Mouse (Mus musculus) lung, embryonic 14.5 days (tissue): Measurements from ENCODE around the gene Tmem123. TPM values are rescaled to one million over a fixed set of nuclear protein-coding genes. Genes with fewer than 3 reads are reported as not detected.
A peak's percentile ranks its signal among the peaks of the same experiment; 100 is the strongest.

Experiments used
- ATAC-seq: fragments of 200-750 bp; cut with Nextera tagmentation; 2 replicates; pipeline ENCODE4 v1.8.0; 2017; ENCODE audit warnings: mild to moderate bottlenecking, moderate TSS enrichment, moderate library complexity; ENCODE audit not compliant: insufficient read depth
- DNase-seq: peaks from one replicate; pipeline ENCODE4 v3.0.0-alpha.2; 2015
- H3K27ac ChIP-seq: fragments of 300-500 bp; sonication (generic); 2 replicates; pipeline ENCODE4 v1.5.1; 2014; ENCODE audit warnings: low read depth, mild to moderate bottlenecking, moderate library complexity
- H3K27me3 ChIP-seq: fragments of 300-500 bp; sonication (generic); 2 replicates; pipeline ENCODE4 v1.6.1; 2014; ENCODE audit warnings: low read length, control low read depth; ENCODE audit not compliant: insufficient read depth
- H3K36me3 ChIP-seq: fragments of 300-500 bp; sonication (generic); 2 replicates; pipeline ENCODE4 v1.6.1; 2014; ENCODE audit warnings: control low read depth; ENCODE audit not compliant: insufficient read depth
- H3K4me1 ChIP-seq: fragments of 300-500 bp; sonication (generic); 2 replicates; pipeline ENCODE4 v1.6.1; 2014; ENCODE audit warnings: antibody characterized with exemption, control low read depth; ENCODE audit not compliant: insufficient read depth
- H3K4me2 ChIP-seq: fragments of 300-500 bp; sonication (generic); 2 replicates; pipeline ENCODE4 v1.6.1; 2014; ENCODE audit warnings: mild to moderate bottlenecking
- H3K4me3 ChIP-seq: fragments of 300-500 bp; sonication (generic); 2 replicates; pipeline ENCODE4 v1.5.1; 2014; ENCODE audit warnings: low read depth, low read length
- H3K9ac ChIP-seq: fragments of 300-500 bp; sonication (generic); 2 replicates; pipeline ENCODE4 v1.6.1; 2014
- H3K9me3 ChIP-seq: fragments of 300-500 bp; sonication (generic); 2 replicates; pipeline ENCODE4 v1.6.1; 2016; ENCODE audit warnings: low read depth, low read length, control low read depth
- CTCF ChIP-seq: IDR thresholded peaks from 2 replicates; pipeline ENCODE4 v1.5.1; 2016; ENCODE audit warnings: antibody characterized with exemption, low read depth
- WGBS: fragments of 180-500 bp; shearing (Covaris S2); extraction: QIAGEN DNeasy Blood & Tissue Kit; methylation state at CpG from one replicate; pipeline ENCODE4 v1.1.7; 2014; 5-methylcytosine and 5-hydroxymethylcytosine counted together
- microRNA-seq: library from miRNA; unstranded; fragments of <30 nt; microRNA quantifications from one replicate; pipeline ENCODE4, GENCODE M21; 2016; ENCODE audit warnings: borderline number of aligned reads
- polyA plus RNA-seq: library from polyadenylated mRNA; unstranded; fragments of >200 nt; fragmentation: Nextera tagmentation; extraction: Ambion mirVana; gene quantifications from 2 replicates; pipeline ENCODE4 v1.2.1, GENCODE M21; 2014

Tmem123 gene
- polyA plus RNA-seq, 1 experiment from 2014 or later: 145 TPM

GRCm38 (mm10) chr9:7836331-7836730, 72.5 kb downstream of the Tmem123 start:
- Histone ChIP-seq H3K27ac (peak overlapping the region; percentile 99), H3K4me2 (peak overlapping the region; percentile 83), H3K4me3 (peak overlapping the region; percentile 73), H3K9ac (peak overlapping the region; percentile 89), H3K9me3 (no peaks in the 10 kb centered on the region), H3K27me3 (no peaks in the 10 kb centered on the region), H3K36me3 (peaks cover 18% of the 10 kb centered on the region; the same call in 1 of the 2 replicates), H3K4me1 (peaks cover 7% of the 10 kb centered on the region; the same call in 1 of the 2 replicates)
- under 1% methylated on average over 16 of the region's 16 CpGs for WGBS
- TF ChIP-seq CTCF: peak; percentile 12; the same call in 1 of the 2 replicates
- ATAC-seq: peak; percentile 53
- peak; percentile 73 for DNase-seq

- Histone ChIP-seq H3K27me3 (no peaks in the 10 kb centered on the region), H3K9ac (peak within 1 kb of the TSS; percentile 89), H3K9me3 (no peaks in the 10 kb centered on the region), H3K4me1 (peaks cover 7% of the 10 kb centered on the region; the same call in 1 of the 2 replicates), H3K27ac (peak within 1 kb of the TSS; percentile 99), H3K4me2 (peak within 1 kb of the TSS; percentile 83), H3K36me3 (peaks cover 16% of the 10 kb centered on the region; the same call in 1 of the 2 replicates), H3K4me3 (peak within 1 kb of the TSS; percentile 73)
- DNase-seq: peak; percentile 98
- under 1% methylated on average over 68 of the region's 68 CpGs for WGBS
- no peak for TF ChIP-seq CTCF
- ATAC-seq: peak; percentile 97
Observed at GRCm38 (mm10) chr9:7836905-7837805, 73.3 kb downstream of the Tmem123 start, which contains the start of gene Birc2. Gene Birc2, minus strand, starts transcription at chr9:7837064.

DNA sequence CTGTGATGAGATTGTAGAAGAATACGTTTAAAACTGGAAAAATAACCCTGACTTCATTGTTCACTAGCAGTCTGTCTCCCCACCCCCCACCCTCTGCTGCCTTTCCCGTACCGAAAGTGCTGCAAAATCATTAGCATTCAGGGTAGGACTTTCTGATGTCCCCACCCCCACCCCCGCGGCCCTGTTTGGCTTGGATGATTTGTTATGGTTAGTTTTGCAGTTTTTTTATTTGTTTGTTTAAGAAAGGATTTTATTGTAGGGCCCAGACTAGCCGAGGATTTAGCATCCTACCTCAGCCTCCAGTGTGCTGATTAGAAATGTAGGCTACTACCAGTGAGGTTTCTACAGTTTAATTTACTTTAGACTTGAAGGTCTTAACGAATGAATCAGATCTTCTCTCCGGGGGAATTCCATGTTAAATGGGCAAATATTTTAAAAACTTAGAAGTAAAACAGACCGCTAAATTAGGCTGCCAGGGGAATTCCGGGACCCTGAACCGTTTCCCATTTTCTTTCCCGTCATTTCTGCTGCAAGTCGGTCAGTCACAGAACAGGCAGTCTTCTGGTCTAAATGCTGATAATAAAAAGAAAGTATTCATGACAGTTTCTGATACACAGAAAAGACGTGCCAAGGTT, 74.1 kb downstream of the Tmem123 start:
- 11% methylated on average over 14 of the region's 14 CpGs for WGBS
- Histone ChIP-seq H3K9me3 (no peaks in the 10 kb centered on the region), H3K27me3 (no peaks in the 10 kb centered on the region), H3K9ac (peak overlapping the region; percentile 89), H3K4me3 (peak overlapping the region; percentile 73), H3K4me1 (peaks cover 7% of the 10 kb centered on the region; the same call in 1 of the 2 replicates), H3K36me3 (peaks cover 15% of the 10 kb centered on the region; the same call in 1 of the 2 replicates), H3K4me2 (peak overlapping the region; percentile 83), H3K27ac (peak overlapping the region; percentile 99)
- peak; percentile 61 for DNase-seq
- ATAC-seq: peak; percentile 5; the same call in 1 of the 2 replicates
- TF ChIP-seq CTCF: no peak

- no peak for TF ChIP-seq CTCF
- WGBS: 61% methylated on average over 6 of the region's 6 CpGs
- H3K9me3 ChIP-seq: no peaks in the 10 kb centered on the region
- H3K4me1 ChIP-seq: no peaks in the 10 kb centered on the region
- no peak overlapping the region for H3K4me3 ChIP-seq
- no peak overlapping the region for H3K9ac ChIP-seq
- no peaks in the 10 kb centered on the region for H3K36me3 ChIP-seq
- H3K27me3 ChIP-seq: no peaks in the 10 kb centered on the region
- H3K27ac ChIP-seq: no peak overlapping the region
- no peak overlapping the region for H3K4me2 ChIP-seq
- no peak for DNase-seq
- ATAC-seq: no peak
Observed at GRCm38 (mm10) chr9:7841221-7841620, 77.4 kb downstream of the Tmem123 start.

Small RNA genes within 50 kb of the gene (microRNA-seq; reads per million reads assigned to microRNA genes)
- gene Mir5618: 6.2 reads per million, percentile 19 among the genes with 10 or more reads in this experiment

Other genes starting within 250 kb of the Tmem123 start
- 0.24 and 0.69 TPM in 2 replicates for gene Mmp8, start 205.6 kb upstream of the Tmem123 start, polyA plus RNA-seq
- not detected in 2 replicates for gene Mmp27, start 192.6 kb upstream of the Tmem123 start, polyA plus RNA-seq
- not detected in 2 replicates for gene Mmp20, start 135.8 kb upstream of the Tmem123 start, polyA plus RNA-seq
- 0.17 and 0.23 TPM in 2 replicates for gene Mmp7, start 72.0 kb upstream of the Tmem123 start, polyA plus RNA-seq
- gene Birc2, start 73.0 kb downstream of the Tmem123 start, polyA plus RNA-seq: 36.2 and 37.3 TPM in 2 replicates
- gene Birc3, start 109.1 kb downstream of the Tmem123 start, polyA plus RNA-seq: 5.6 and 7.9 TPM in 2 replicates
- gene Yap1, start 240.6 kb downstream of the Tmem123 start, polyA plus RNA-seq: 37.7 and 42.0 TPM in 2 replicates